Mouse (Mus musculus) Patski (cell line): Measurements from ENCODE around the gene Ahnak2. TPM values are rescaled to one million over a fixed set of nuclear protein-coding genes. Genes with fewer than 3 reads are reported as not detected.

Source experiments
- ATAC-seq: fragments of 100-300 bp; one replicate; pipeline ENCODE4 v1.8.0; 2021
- CTCF ChIA-PET: fragments of 350-600 bp; sonication (Branson Sonifier 250); formaldehyde crosslinking; loops from one replicate; lab custom pipeline; 2022; ENCODE audit warnings: inconsistent platforms; lab: Charles Lee
- POLR2A ChIA-PET: fragments of 350-600 bp; sonication (Branson Sonifier 250); formaldehyde crosslinking; loops from one replicate; lab custom pipeline; 2022; ENCODE audit warnings: antibody characterized with exemption, inconsistent platforms; lab: Charles Lee
- DNase-seq: peaks from one replicate; pipeline ENCODE4 v3.0.0-alpha.2; 2011; ENCODE audit warnings: low read depth, low spot score
- H3K27me3 ChIP-seq: fragments of 371-371 bp; one replicate; pipeline ENCODE4 v1.5.1; 2021
- CTCF ChIP-seq: fragments of 100-300 bp; IDR thresholded peaks from one replicate; pipeline ENCODE4 v1.5.1; 2021
- in situ Hi-C: fragments of 300-500 bp; cut with MboI; formaldehyde crosslinking; loops from 3 replicates; pipeline ENCODE4 v1.11.1; 2018; ENCODE audit warnings: low pct_unique_long_range_greater_than_20kb, mixed read lengths
- polyA plus RNA-seq: library from polyadenylated mRNA; unstranded; gene quantifications from one replicate; pipeline ENCODE4 v1.2.3, GENCODE M21; 2021

Gene Ahnak2
- polyA plus RNA-seq, 1 experiment from 2014 or later: 44.1 TPM

- no peak for ATAC-seq
- TF ChIP-seq CTCF: no peak
Observed at GRCm38 (mm10) chr12:112809641-112810040, 7.2 kb upstream of the Ahnak2 start.

GRCm38 (mm10) chr12:112808587-112809364 is 6.3 kb upstream of the Ahnak2 start, which contains the start of gene Clba1:
Gene Clba1 (plus strand): TSS chr12:112808937.
- DNase-seq: no peak
- peak; percentile 74 for ATAC-seq

More at GRCm38 (mm10) chr12:112809641-112810040, 7.2 kb upstream of the Ahnak2 start:
- H3K27me3 ChIP-seq: no peaks in the 10 kb centered on the region
- DNase-seq: no peak
- ChIA-PET CTCF (interaction anchor here (1.3 to 1.7 kb wide), 3 partner anchors 10 to 65 kb away, joined by 3 to 4 read pairs (median 3); no protein-coding TSS in a partner anchor), POLR2A (interaction anchor here (1.4 kb wide), 1 partner anchor 11 kb away, joined by 8 read pairs; no protein-coding TSS in a partner anchor)
- in situ Hi-C loops: no loop called here

GRCm38 (mm10) chr12:112808212-112808586 is 5.7 kb upstream of the Ahnak2 start:
- TF ChIP-seq CTCF: no peak
- CTCF ChIA-PET: interaction anchor here (1.2 to 1.3 kb wide), 2 partner anchors 8 to 61 kb away, joined by 3 read pairs; no protein-coding TSS in a partner anchor
- POLR2A ChIA-PET: interaction anchor here (0.8 kb wide), 1 partner anchor 22 kb away, joined by 5 read pairs; no protein-coding TSS in a partner anchor
- ATAC-seq (no peak), DNase-seq (no peak)
- H3K27me3 ChIP-seq: no peaks in the 10 kb centered on the region
- in situ Hi-C loops: no loop called here

More at GRCm38 (mm10) chr12:112808587-112809364, 6.3 kb upstream of the Ahnak2 start, which contains the start of gene Clba1:
- no peaks in the 10 kb centered on the region for H3K27me3 ChIP-seq
- in situ Hi-C loops: no loop called here
- CTCF ChIA-PET: interaction anchor here (1.2 to 1.7 kb wide), 5 partner anchors 7 to 64 kb away, joined by 3 to 4 read pairs (median 3); no protein-coding TSS in a partner anchor
- TF ChIP-seq CTCF: no peak
- POLR2A ChIA-PET: interaction anchor here (0.8 to 1.4 kb wide), 2 partner anchors 11 to 22 kb away, joined by 5 to 8 read pairs; no protein-coding TSS in a partner anchor

GRCm38 (mm10) chr12:112807796-112808195 is 5.3 kb upstream of the Ahnak2 start:
- in situ Hi-C loops: no loop called here
- CTCF ChIA-PET: interaction anchor here (1.2 to 1.3 kb wide), 2 partner anchors 8 to 61 kb away, joined by 3 read pairs; no protein-coding TSS in a partner anchor
- no peaks in the 10 kb centered on the region for H3K27me3 ChIP-seq

GRCm38 (mm10) chr12:112806044-112806443 is 3.6 kb upstream of the Ahnak2 start:
- POLR2A ChIA-PET: no interaction called here
- TF ChIP-seq CTCF: no peak
- ATAC-seq: no peak
- CTCF ChIA-PET: no interaction called here
- DNase-seq: no peak
- H3K27me3 ChIP-seq: no peaks in the 10 kb centered on the region
- in situ Hi-C loops: no loop called here

More at GRCm38 (mm10) chr12:112807796-112808195, 5.3 kb upstream of the Ahnak2 start:
- no peak for ATAC-seq
- DNase-seq: no peak
- POLR2A ChIA-PET: no interaction called here
- TF ChIP-seq CTCF: no peak

- no peaks in the 10 kb centered on the region for H3K27me3 ChIP-seq
- ChIA-PET POLR2A (no interaction called here), CTCF (interaction anchor here (0.5 kb wide), 1 partner anchor 80 kb away, joined by 3 read pairs; no protein-coding TSS in a partner anchor)
- ATAC-seq (no peak), DNase-seq (no peak)
- TF ChIP-seq CTCF: no peak
- in situ Hi-C loops: no loop called here
Observed at GRCm38 (mm10) chr12:112804046-112804445, 1.6 kb upstream of the Ahnak2 start.

- ChIA-PET CTCF (interaction anchor here (0.9 kb wide), 1 partner anchor 38 kb away, joined by 3 read pairs; no protein-coding TSS in a partner anchor), POLR2A (no interaction called here)
- in situ Hi-C loops: no loop called here
- H3K27me3 ChIP-seq: no peaks in the 10 kb centered on the region
- TF ChIP-seq CTCF: no peak
- ATAC-seq: no peak
- no peak for DNase-seq
Observed at GRCm38 (mm10) chr12:112802917-112803316, 460 bp upstream of the Ahnak2 start.

- POLR2A ChIA-PET: no interaction called here
- CTCF ChIA-PET: interaction anchor here (0.6 to 0.9 kb wide), 3 partner anchors 9 to 18 kb away, joined by 3 to 4 read pairs (median 3); partner anchors contain the start of gene Clba1
- no peak for DNase-seq
- TF ChIP-seq CTCF: no peak
- in situ Hi-C loops: no loop called here
- no peaks in the 10 kb centered on the region for H3K27me3 ChIP-seq
- ATAC-seq: no peak
Observed at GRCm38 (mm10) chr12:112800476-112800875, 2.0 kb downstream of the Ahnak2 start.

- DNase-seq (no peak), ATAC-seq (no peak)
- ChIA-PET POLR2A (no interaction called here), CTCF (interaction anchor here (0.6 to 1.7 kb wide), 3 partner anchors 10 to 30 kb away, joined by 3 to 4 read pairs (median 4); partner anchors contain the start of genes Cdca4 and Clba1)
- TF ChIP-seq CTCF: no peak
- in situ Hi-C loops: loop anchor here (5.0 kb wide), 2 partner anchors 43 to 52 kb away; no protein-coding TSS in a partner anchor
- H3K27me3 ChIP-seq: no peaks in the 10 kb centered on the region
Observed at GRCm38 (mm10) chr12:112799237-112799970, 3.1 kb downstream of the Ahnak2 start.

- CTCF ChIA-PET: interaction anchor here (0.8 to 1.7 kb wide), 2 partner anchors 11 to 30 kb away, joined by 3 to 4 read pairs; partner anchors contain the start of genes Cdca4 and Clba1
- no peak for TF ChIP-seq CTCF
Observed at GRCm38 (mm10) chr12:112798716-112799115, 3.7 kb downstream of the Ahnak2 start.

More at GRCm38 (mm10) chr12:112798716-112799115, 3.7 kb downstream of the Ahnak2 start:
- no peak for DNase-seq
- in situ Hi-C loops: loop anchor here (5.0 kb wide), 2 partner anchors 44 to 51 kb away; no protein-coding TSS in a partner anchor
- ATAC-seq: no peak
- POLR2A ChIA-PET: no interaction called here
- H3K27me3 ChIP-seq: no peaks in the 10 kb centered on the region
